Mouse (Mus musculus): ENCODE data around the gene Sumo1.
"Not testable (repeated sequence)": the region's sequence is repeated elsewhere in the genome, so short reads cannot be mapped to it uniquely, and the experiment has no call there.

Gene Sumo1

DNA sequence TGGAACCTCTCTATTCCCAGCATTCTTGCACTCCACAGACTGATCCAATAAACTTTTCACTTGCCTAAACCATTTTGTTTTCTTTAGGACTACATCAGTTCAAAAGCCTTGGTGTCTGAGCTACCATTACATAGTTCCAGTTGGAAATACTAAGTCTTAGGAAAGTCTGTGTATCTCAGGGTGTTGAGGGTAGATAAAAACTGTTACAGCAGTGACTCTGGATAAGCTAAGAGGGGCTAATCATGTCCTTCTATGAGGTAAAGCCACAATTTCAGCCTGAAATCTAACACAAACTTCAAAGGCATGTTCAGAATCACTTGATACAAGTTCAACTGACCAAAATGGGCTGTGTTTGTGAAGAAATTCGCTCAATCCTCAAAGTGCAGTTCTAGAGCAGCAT lies 34.3 kb downstream of the Sumo1 start:
- DNase-seq (ENCODE audit: low spot score in 2 of 2), result no peak

GRCm38 (mm10) chr1:59633056-59633455 lies 37.6 kb downstream of the Sumo1 start:
- no peak for DNase-seq (ENCODE audit: low spot score in 2 of 2)

DNA sequence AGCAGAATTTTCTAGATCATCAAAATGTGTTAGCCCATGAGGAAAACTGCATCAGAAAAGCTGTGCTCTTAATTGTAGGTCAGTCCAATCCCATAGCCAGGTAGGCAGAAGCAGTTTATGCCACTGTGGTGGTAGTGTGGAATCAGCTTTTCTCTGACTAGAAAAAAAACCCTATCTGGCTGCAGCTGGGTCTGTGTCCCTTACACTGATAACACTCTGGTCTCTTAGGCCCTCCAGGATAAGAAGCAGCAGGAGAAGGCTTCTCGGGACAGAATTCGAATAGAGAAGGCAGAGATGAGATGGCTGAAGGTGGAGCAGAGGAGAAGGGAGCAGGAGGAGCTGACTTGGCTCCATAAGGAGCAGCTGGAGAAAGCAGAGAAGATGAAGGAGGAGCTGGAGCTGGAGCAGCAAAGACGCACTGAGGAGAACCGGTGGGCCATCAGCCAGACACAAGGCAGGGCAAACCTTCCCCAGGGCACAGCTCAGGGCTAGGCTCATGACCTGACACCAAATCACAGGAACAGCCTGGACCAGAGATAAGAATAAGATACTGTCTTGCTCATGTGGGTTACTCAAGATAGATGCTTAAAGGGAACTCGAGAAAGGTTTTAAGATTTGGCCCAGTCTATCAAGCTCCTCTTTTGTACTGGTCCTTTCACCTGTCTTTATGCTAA lies 38.5 kb downstream of the Sumo1 start:
- no peak for DNase-seq (ENCODE audit: low spot score in 2 of 2)

DNA sequence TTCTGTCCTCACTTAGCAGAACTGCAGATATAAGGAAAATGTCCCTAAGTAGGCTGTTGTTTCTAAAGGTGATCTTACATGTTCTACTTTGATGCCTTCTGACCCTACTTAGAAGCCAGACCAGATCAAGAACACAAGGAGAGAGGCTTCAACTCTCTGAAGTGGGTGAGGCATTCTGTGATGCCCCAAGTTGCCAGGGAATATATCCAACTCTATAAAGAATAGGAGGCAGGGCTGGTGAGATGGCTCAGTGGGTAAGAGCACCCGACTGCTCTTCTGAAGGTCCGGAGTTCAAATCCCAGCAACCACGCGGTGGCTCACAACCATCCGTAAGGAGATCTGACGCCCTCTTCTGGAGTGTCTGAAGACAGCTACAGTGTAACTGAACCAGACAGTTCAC lies 40.3 kb downstream of the Sumo1 start:
- DNase-seq (ENCODE audit: low spot score in 2 of 2), result not testable (repeated sequence)

- no peak for DNase-seq (ENCODE audit: low spot score in 2 of 2)
Measured at GRCm38 (mm10) chr1:59629194-59629593, 41.4 kb downstream of the Sumo1 start.

DNA sequence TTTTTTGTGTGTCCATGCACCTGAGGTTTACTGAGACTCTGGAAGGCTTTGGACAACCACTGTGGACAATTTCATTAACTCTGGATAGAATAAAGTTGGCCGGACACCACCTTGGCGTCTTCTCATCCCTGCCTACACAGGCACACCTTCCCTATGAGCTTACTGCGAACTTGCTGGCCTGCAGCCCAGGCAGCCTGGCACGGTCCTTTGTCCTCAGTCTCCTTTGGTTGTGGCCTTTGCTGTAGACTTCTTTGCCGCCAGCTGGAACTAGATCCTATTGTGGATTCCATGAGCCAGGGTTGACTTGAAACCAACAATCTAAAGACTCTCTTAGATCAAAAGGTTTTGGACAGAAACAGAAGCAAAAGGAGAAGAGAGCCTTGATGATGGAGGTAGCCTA lies 45.2 kb downstream of the Sumo1 start:
- no peak for DNase-seq (ENCODE audit: low spot score in 2 of 2)

DNA sequence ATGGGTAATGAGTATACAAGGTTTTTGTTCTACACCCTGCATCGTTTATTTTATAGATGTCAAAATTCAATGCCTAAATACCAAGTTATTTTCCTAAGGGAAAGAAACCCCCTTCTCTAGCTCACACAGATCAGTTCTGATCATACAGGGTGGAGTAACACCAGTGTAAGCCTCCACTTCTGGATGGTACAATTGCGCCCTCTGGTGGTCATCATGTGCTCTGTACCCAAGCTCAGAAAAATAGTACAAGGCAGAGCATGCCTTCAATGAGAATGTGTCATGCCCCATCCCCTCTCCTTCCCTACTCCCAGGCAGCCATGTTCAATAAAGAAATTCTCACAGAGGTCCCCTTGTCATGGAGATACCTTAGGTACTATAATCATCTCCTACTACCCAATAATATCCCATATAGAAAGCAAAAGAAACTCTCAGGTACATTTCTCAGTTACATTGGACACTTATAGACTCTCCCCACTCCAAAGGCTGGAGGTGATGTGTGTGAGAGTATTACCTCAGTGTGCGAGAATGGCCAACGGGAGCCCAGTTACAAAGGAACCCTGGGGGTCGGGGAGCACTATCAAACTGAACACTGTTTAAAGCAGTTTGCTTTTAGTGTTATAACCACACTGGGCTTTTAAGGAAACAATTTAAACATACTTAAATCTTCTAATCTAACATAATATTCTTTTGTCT lies 47.2 kb downstream of the Sumo1 start:
- peak in 1 of 2 experiments; percentile 69 for DNase-seq (ENCODE audit: low spot score in 2 of 2)

DNA sequence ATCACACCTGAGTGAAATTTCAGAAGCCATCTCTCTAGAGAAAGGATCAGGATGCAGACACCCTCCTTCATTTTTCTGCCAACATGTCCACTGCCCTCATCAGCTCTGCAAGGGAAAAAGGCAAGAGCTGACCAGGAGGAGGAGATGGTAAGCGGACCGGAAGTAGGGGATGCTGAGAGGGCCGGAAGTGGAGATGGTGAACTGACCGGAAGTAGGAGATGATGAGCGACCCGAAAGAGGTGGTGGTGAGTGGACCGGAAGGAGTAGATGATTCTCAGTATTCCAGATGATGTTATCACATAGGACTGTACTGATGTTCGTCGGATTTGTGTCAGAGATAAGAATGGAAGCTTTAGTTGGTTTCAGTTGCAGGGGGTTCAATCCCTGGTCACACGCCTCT lies 51.4 kb downstream of the Sumo1 start:
- no peak for DNase-seq (ENCODE audit: low spot score in 2 of 2)

GRCm38 (mm10) chr1:59615021-59615420 lies 55.6 kb downstream of the Sumo1 start:
- no peak for DNase-seq (ENCODE audit: low spot score in 2 of 2)

- DNase-seq (ENCODE audit: low spot score in 2 of 2), result peak in 1 of 2 experiments; percentile 68
Measured at GRCm38 (mm10) chr1:59613795-59614194, 56.8 kb downstream of the Sumo1 start.

DNA sequence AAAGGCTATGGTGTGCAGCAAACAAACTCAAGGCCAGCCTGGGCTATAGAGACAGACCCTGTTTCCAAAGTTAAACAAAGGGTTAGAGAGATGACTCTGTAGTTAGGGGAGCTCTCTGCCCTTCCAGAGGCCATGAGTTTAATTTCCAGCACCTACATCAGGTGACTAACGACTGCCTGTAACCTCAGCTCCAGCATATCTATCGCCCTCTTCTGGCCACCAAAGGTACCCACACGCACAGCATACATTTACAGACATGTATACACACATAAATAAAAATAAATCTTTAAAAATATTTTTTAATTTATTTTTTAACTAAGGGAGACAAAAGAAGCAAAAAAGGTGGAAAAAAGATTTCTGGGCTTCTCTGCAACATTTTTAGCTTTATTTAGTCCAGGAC lies 59.7 kb downstream of the Sumo1 start:
- DNase-seq (ENCODE audit: low spot score in 2 of 2), result no peak

- DNase-seq (ENCODE audit: low spot score in 2 of 2), result no peak
Measured at GRCm38 (mm10) chr1:59609896-59610295, 60.7 kb downstream of the Sumo1 start.

DNA sequence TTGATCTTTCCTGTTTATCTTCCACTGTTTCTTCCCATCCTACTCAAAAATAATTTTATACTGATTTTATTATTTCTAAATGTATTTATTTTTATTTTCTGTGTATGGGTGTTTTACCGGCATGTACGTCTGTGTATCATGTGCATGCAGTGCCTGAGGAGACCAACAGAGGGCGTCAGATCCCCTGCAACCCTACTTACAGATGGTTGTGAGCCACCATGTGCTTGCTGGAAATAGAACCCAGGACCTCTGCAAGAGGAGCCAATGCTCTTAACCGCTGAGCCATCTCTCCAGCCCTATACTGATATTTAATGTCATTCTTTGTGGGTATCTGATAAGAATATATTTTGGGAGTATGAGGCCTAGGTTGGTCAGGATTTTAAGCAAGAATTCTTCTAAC lies 61.2 kb downstream of the Sumo1 start:
- DNase-seq (ENCODE audit: low spot score in 2 of 2), result no peak

DNA sequence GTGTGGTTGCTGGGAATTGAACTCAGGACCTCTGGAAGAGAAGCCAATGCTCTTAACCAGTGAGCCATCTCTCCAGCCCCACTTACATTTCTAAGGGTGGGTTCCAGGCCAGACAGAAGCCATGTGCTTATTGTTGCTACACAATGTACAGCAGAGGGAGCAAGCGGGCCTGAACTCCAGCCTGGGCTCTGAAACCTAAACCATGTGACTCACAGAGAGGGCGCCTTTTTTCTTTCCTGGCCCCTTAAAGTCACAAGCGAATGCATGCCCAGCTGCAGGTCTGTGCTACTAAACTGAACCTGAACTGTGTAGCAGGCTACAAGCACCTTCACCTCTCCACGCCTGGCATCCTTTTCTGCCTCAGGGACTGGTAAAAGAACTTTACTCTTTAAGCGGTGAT lies 61.7 kb downstream of the Sumo1 start:
- DNase-seq (ENCODE audit: low spot score in 2 of 2), result no peak

DNA sequence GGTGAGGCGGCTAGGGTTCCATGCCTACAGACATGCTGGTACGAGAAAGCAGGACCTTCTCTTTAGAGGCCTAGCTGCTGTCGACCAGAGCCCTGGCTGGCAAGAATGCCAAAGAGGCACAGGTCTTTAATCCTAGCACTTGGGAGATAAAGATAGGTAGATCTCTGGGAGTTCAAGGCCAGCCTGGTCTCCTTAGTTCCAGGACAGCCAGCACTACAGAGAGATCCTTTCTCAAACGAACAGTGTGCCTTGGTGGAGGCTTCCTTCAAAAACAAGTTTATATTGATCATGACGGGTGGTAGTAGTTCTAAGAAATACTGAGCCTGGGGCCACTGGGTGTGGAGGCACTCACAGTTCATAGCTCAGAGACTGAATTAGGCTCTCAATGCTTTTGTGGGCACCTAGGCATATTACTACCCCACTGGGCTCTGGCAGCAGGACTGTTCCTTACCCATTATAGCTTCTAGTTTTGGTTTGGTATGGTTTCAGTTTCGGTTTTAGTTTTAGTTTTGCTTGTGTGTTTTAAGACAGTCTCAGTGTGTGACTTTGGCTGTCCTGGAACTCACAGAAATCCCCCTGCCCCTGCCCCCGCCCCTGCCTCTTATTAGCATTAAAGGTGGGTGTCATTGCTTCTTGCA lies 62.4 kb downstream of the Sumo1 start:
- DNase-seq (ENCODE audit: low spot score in 2 of 2), result no peak

GRCm38 (mm10) chr1:59607071-59607470 lies 63.6 kb downstream of the Sumo1 start:
- DNase-seq (ENCODE audit: low spot score in 2 of 2), result peak in 1 of 2 experiments; percentile 33

DNA sequence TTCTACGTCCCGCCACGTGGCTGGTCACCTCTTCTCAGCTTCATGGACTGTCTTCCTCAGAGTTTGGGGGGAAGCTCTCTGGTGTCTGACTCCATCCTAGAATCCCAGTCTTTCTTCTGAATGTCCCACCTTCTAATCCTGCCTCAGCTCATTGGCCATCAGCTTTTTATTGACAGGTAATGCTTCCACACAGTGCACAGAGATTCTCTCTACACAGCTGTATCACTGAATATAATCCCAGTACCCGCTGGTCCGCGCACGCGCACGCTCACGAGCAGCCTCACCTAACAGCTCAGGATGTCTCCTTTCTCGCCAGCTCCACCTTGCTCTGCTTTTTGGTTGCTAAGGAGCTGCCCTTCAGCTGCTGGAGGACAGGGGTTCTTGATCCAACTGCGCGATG lies 64.2 kb downstream of the Sumo1 start:
- DNase-seq (ENCODE audit: low spot score in 2 of 2), result no peak

GRCm38 (mm10) chr1:59603893-59604292 lies 66.7 kb downstream of the Sumo1 start:
- DNase-seq (ENCODE audit: low spot score in 2 of 2), result no peak

GRCm38 (mm10) chr1:59603417-59603712 lies 67.3 kb downstream of the Sumo1 start:
- no peak for DNase-seq (ENCODE audit: low spot score in 2 of 2)

GRCm38 (mm10) chr1:59602531-59603416 lies 67.9 kb downstream of the Sumo1 start:
- DNase-seq (ENCODE audit: low spot score in 2 of 2), result peak in 1 of 2 experiments; percentile 25

DNA sequence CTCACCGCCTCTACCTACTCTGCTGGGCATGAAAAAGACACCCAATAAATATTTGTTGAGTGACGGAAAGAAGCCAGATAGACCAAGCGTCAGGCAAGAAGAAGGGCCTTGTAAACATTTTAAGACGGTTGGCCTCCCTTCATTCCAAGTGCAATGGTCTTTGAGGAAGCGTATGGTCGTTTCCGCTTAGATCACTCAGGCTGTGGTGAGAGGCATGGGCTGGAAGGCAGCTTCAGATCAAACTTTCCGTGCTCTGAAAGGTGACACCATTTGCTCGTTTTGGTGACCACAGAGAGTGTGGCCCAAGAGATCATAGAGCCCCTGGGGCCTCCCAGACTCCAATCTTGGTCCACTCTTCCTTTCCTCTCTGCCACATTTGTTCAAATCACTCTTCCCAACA lies 75.0 kb downstream of the Sumo1 start:
- no peak for DNase-seq (ENCODE audit: low spot score in 2 of 2)

GRCm38 (mm10) chr1:59594586-59595266 lies 75.9 kb downstream of the Sumo1 start:
- no peak for DNase-seq (ENCODE audit: low spot score in 2 of 2)
